Comparison of ENCODE assay signal across 8 mouse cellular contexts in genomic region chr9:65345854-65346475, GRCm38 (mm10). TPM values are rescaled to one million over a fixed set of nuclear protein-coding genes. Genes with fewer than 3 reads are reported as not detected.
DNase-seq lines count a peak whose midpoint lies in the region; ATAC-seq lines count a peak whose summit lies in the region.

Gene Pdcd7 (plus strand): TSS chr9:65346104.

- peak within 1 kb of the TSS; percentile 84 for H3K4me2 ChIP-seq in heart, embryonic 14.5 days (ENCODE audit: low read length)
- H3K4me2 ChIP-seq in liver, embryonic 13.5 days: peak within 1 kb of the TSS; percentile 96
- H3K4me2 ChIP-seq in stomach, embryonic 16.5 days (ENCODE audit: low read depth, low read length): peak within 1 kb of the TSS; percentile 93

- peaks cover 0 to 23% of the 10 kb centered on the region in 2 experiments; a peak in 3 of 4 replicates for H3K4me1 ChIP-seq in heart, embryonic 14.5 days (ENCODE audit: control insufficient read depth in 2 of 2, insufficient read depth in 2 of 2, low read length in 2 of 2)
- peaks cover 41% of the 10 kb centered on the region for H3K4me1 ChIP-seq in liver, embryonic 13.5 days (replicated peaks)
- peaks cover 11% of the 10 kb centered on the region for H3K4me1 ChIP-seq in stomach, embryonic 16.5 days (ENCODE audit: control insufficient read depth, insufficient read depth, low read length)

- peaks cover 6% of the 10 kb centered on the region; the same call in 1 of the 2 replicates for H3K9me3 ChIP-seq in heart, embryonic 14.5 days (ENCODE audit: control insufficient read depth, low read length)
- no peaks in the 10 kb centered on the region for H3K9me3 ChIP-seq in liver, embryonic 13.5 days (replicated peaks)
- 0 out of 2 replicates have a peak, but pooled peaks cover 5% of the 10 kb centered on the region for H3K9me3 ChIP-seq in stomach, embryonic 16.5 days (replicated peaks; ENCODE audit: control insufficient read depth, low read length)

- peak; percentile 83 for ATAC-seq in CD4-positive, CD25-positive, alpha-beta regulatory T cell, adult 4 months
- peak; percentile 92 for ATAC-seq in heart, embryonic 14.5 days (ENCODE audit: insufficient number of reproducible peaks, insufficient read depth, low FRiP score, low read depth)
- peak; percentile 89 for ATAC-seq in liver, embryonic 13.5 days (ENCODE audit: low read depth)
- peak; percentile 94 for ATAC-seq in stomach, embryonic 16.5 days (ENCODE audit: insufficient read depth, low FRiP score)

- H3K27ac ChIP-seq in heart, embryonic 14.5 days (replicated peaks in 1 of 2; ENCODE audit: control insufficient read depth in 1 of 2, insufficient read depth in 1 of 2, low read depth in 2 of 2, low read length in 2 of 2): peak within 1 kb of the TSS; percentile 88 to 98
- H3K27ac ChIP-seq in liver, embryonic 13.5 days: peak within 1 kb of the TSS; percentile 97
- peak within 1 kb of the TSS; percentile 97 for H3K27ac ChIP-seq in stomach, embryonic 16.5 days (ENCODE audit: low read length)

- H3K36me3 ChIP-seq in heart, embryonic 14.5 days (ENCODE audit: control insufficient read depth, insufficient read depth, low read length): no peaks in the 10 kb centered on the region
- H3K36me3 ChIP-seq in liver, embryonic 13.5 days: no peaks in the 10 kb centered on the region
- H3K36me3 ChIP-seq in stomach, embryonic 16.5 days (ENCODE audit: control insufficient read depth, insufficient read depth, low read length): no peaks in the 10 kb centered on the region

- peak; percentile 89 for DNase-seq in c-Kit-negative CD71-positive TER-119-positive erythroid progenitor cells, embryonic 14.5 days (ENCODE audit: low read depth, low spot score)
- DNase-seq in fibroblast of lung, adult 2 months (ENCODE audit: low read depth): peak; percentile 84
- peak; percentile 96 for DNase-seq in kidney, postnatal 14 days
- peak; percentile 85 for DNase-seq in liver, embryonic 13.5 days
- DNase-seq in neural tube, embryonic 10.5 days (ENCODE audit: extremely low spot score, low spot score): peak; percentile 98

- no peaks in the 10 kb centered on the region for H3K27me3 ChIP-seq in heart, embryonic 14.5 days (ENCODE audit: control insufficient read depth, insufficient read depth, low read length)
- no peaks in the 10 kb centered on the region for H3K27me3 ChIP-seq in liver, embryonic 13.5 days
- no peaks in the 10 kb centered on the region for H3K27me3 ChIP-seq in stomach, embryonic 16.5 days (ENCODE audit: control insufficient read depth, insufficient read depth, low read length)

- peak within 1 kb of the TSS; percentile 73 to 100 for H3K4me3 ChIP-seq in heart, embryonic 14.5 days (ENCODE audit: control insufficient read depth in 1 of 2, insufficient read depth in 1 of 2, low read depth in 1 of 2, low read length in 2 of 2)
- H3K4me3 ChIP-seq in liver, embryonic 13.5 days (replicated peaks): peak within 1 kb of the TSS; percentile 98
- H3K4me3 ChIP-seq in stomach, embryonic 16.5 days (replicated peaks; ENCODE audit: low read length): peak within 1 kb of the TSS; percentile 99

- H3K9ac ChIP-seq in heart, embryonic 14.5 days (ENCODE audit: low read length): peak within 1 kb of the TSS; percentile 97
- H3K9ac ChIP-seq in liver, embryonic 13.5 days: peak within 1 kb of the TSS; percentile 96
- H3K9ac ChIP-seq in stomach, embryonic 16.5 days (ENCODE audit: low read length): peak within 1 kb of the TSS; percentile 97

- WGBS in heart, embryonic 14.5 days: 1% methylated on average over 57 of the region's 59 CpGs
- WGBS in liver, embryonic 13.5 days (ENCODE audit: insufficient replicate concordance): 1% methylated on average over 50 of the region's 59 CpGs
- under 1% methylated on average over 57 of the region's 59 CpGs for WGBS in stomach, embryonic 16.5 days

RNA-seq across cellular contexts. Expression of gene Pdcd7, which starts in this region (rescaled TPM):
- 1 to 10 TPM; 4.5 to 7.7 TPM for polyA plus RNA-seq in CD4-positive, CD25-positive, alpha-beta regulatory T cell, adult 4 months (2017; shearing (Covaris generic))
- polyA plus RNA-seq in heart, embryonic 14.5 days (2014; fragmentation: Nextera tagmentation; extraction: Ambion mirVana): 8.4 and 10.9 TPM in 2 replicates
- 4.0 and 4.4 TPM in 2 replicates for polyA plus RNA-seq in liver, embryonic 13.5 days (2015; fragmentation: Nextera tagmentation; extraction: Ambion mirVana)
- 3.4 and 3.6 TPM in 2 replicates for polyA plus RNA-seq in stomach, embryonic 16.5 days (2015; fragmentation: Nextera tagmentation; extraction: Ambion mirVana)

Comparison
In these comparisons a context has a peak if more than half of its experiments do, and no peak if none do; other contexts are left out.
1. Peak in every context shown above with its lines: DNase-seq, ATAC-seq, H3K4me3 ChIP-seq and H3K27ac ChIP-seq.